Mouse (Mus musculus) CH12.LX (cell line): ENCODE results near the gene Ythdf2. TPM values are rescaled to one million over a fixed set of nuclear protein-coding genes. Genes with fewer than 3 reads are reported as not detected.
A peak's percentile ranks its signal among the peaks of the same experiment; 100 is the strongest.

Experiments
- DNase-seq: peaks from one replicate; pipeline ENCODE4 v3.0.0-alpha.2; 2013; ENCODE audit errors: extremely low read depth
- H3K27ac ChIP-seq: 2 replicates; pipeline ENCODE4 v1.5.1; 2012; ENCODE audit warnings: low read depth, mild to moderate bottlenecking, control low read depth, moderate library complexity; ENCODE audit not compliant: insufficient read depth
- H3K27me3 ChIP-seq: replicated peaks from 2 replicates; pipeline ENCODE3; 2012; ENCODE audit warnings: inconsistent platforms
- H3K36me3 ChIP-seq, 2 experiments: replicated peaks in 1 of 2; 2 replicates each; pipeline versions ENCODE3 to v1.6.1; 2012; ENCODE audit warnings: inconsistent platforms in 1 of 2, low read length in 1 of 2, mild to moderate bottlenecking in 1 of 2, mixed read lengths in 1 of 2, moderate library complexity in 1 of 2; ENCODE audit not compliant: control insufficient read depth in 1 of 2, insufficient read depth in 1 of 2
- H3K4me1 ChIP-seq, 2 experiments: 2 replicates each; pipeline ENCODE4 v1.6.1; 2012; ENCODE audit warnings: inconsistent platforms in 1 of 2, moderate library complexity in 1 of 2; ENCODE audit not compliant: insufficient read depth in 2 of 2, control insufficient read depth in 1 of 2
- H3K4me2 ChIP-seq: 2 replicates; pipeline ENCODE4 v1.6.1; 2012; ENCODE audit warnings: low read depth, mild to moderate bottlenecking, control low read depth; ENCODE audit not compliant: poor library complexity, insufficient read depth, severe bottlenecking
- H3K4me3 ChIP-seq, 3 experiments: fragments of 150-350 bp in 1 of 3; sonication (generic) in 1 of 3; replicated peaks in 1 of 3; 2 replicates each; pipeline versions ENCODE3 to v1.5.1; 2011 to 2012; ENCODE audit warnings: low read depth in 2 of 3, low read length in 2 of 3, mild to moderate bottlenecking in 2 of 3, moderate library complexity in 2 of 3, control low read depth in 1 of 3, improper control_type of control experiment in 1 of 3, inconsistent platforms in 1 of 3, mixed read lengths in 1 of 3; ENCODE audit not compliant: poor library complexity in 1 of 3
- H3K79me2 ChIP-seq: replicated peaks from 2 replicates; pipeline ENCODE4 v1.6.1; 2012; ENCODE audit warnings: mild to moderate bottlenecking, moderate library complexity; ENCODE audit not compliant: control insufficient read depth, poor library complexity, insufficient read depth, severe bottlenecking; ENCODE audit errors: extremely low read depth
- H3K9ac ChIP-seq: 2 replicates; pipeline ENCODE4 v1.6.1; 2012; ENCODE audit warnings: low read depth, mild to moderate bottlenecking, control low read depth, moderate library complexity; ENCODE audit not compliant: insufficient read depth
- H3K9me3 ChIP-seq: replicated peaks from 2 replicates; pipeline ENCODE3; 2012; ENCODE audit warnings: low read length, inconsistent platforms, mixed read lengths
- BHLHE40 ChIP-seq: IDR thresholded peaks from 2 replicates; pipeline ENCODE4 v1.6.1; 2011; ENCODE audit warnings: mild to moderate bottlenecking, low read depth, low read length, improper control_type of control experiment
- CHD1 ChIP-seq: IDR thresholded peaks from 2 replicates; pipeline ENCODE4 v1.6.1; 2012; ENCODE audit warnings: low read depth, low read length, improper control_type of control experiment, inconsistent platforms
- CHD2 ChIP-seq: IDR thresholded peaks from 2 replicates; pipeline ENCODE4 v1.6.1; 2011; ENCODE audit warnings: low read length, improper control_type of control experiment
- CTCF ChIP-seq, 2 experiments: IDR thresholded peaks in 1 of 2; conservative IDR thresholded peaks in 1 of 2; 2 replicates each; pipeline ENCODE4 v1.5.1; 2011 to 2012; ENCODE audit warnings: low read depth in 2 of 2, low read length in 2 of 2, improper control_type of control experiment in 1 of 2, inconsistent platforms in 1 of 2, mild to moderate bottlenecking in 1 of 2, moderate library complexity in 1 of 2
- E2F4 ChIP-seq: IDR thresholded peaks from 2 replicates; pipeline ENCODE4 v1.6.1; 2011; ENCODE audit warnings: low read depth, low read length, improper control_type of control experiment; ENCODE audit not compliant: insufficient replicate concordance
- EP300 ChIP-seq: IDR thresholded peaks from 2 replicates; pipeline ENCODE4 v1.6.1; 2011; ENCODE audit warnings: low read length, improper control_type of control experiment
- HCFC1 ChIP-seq: IDR thresholded peaks from 2 replicates; pipeline ENCODE4 v1.6.1; 2012; ENCODE audit warnings: low read depth, mild to moderate bottlenecking, inconsistent platforms, low read length, improper control_type of control experiment
- IRF4 ChIP-seq: IDR thresholded peaks from 2 replicates; pipeline ENCODE4 v1.6.1; 2014; ENCODE audit warnings: low read depth, mild to moderate bottlenecking, inconsistent platforms, low read length, improper control_type of control experiment
- JUN ChIP-seq: IDR thresholded peaks from 2 replicates; pipeline ENCODE4 v1.6.1; 2011; ENCODE audit warnings: low read depth, mild to moderate bottlenecking, low read length, improper control_type of control experiment, moderate library complexity; ENCODE audit not compliant: insufficient read depth
- JUND ChIP-seq: conservative IDR thresholded peaks from 2 replicates; pipeline ENCODE4 v1.6.1; 2011; ENCODE audit warnings: low read depth, low read length, improper control_type of control experiment
- KAT2A ChIP-seq: IDR thresholded peaks from 2 replicates; pipeline ENCODE4 v1.6.1; 2012; ENCODE audit warnings: low read length, improper control_type of control experiment, inconsistent platforms; ENCODE audit not compliant: insufficient replicate concordance
- MAFK ChIP-seq: IDR thresholded peaks from 2 replicates; pipeline ENCODE4 v1.6.1; 2011; ENCODE audit warnings: low read length, improper control_type of control experiment; ENCODE audit not compliant: insufficient replicate concordance
- MAX ChIP-seq: IDR thresholded peaks from 2 replicates; pipeline ENCODE4 v1.6.1; 2011; ENCODE audit warnings: low read length, improper control_type of control experiment
- MAZ ChIP-seq: IDR thresholded peaks from 2 replicates; pipeline ENCODE4 v1.6.1; 2012; ENCODE audit warnings: low read depth, mild to moderate bottlenecking, inconsistent platforms, low read length, improper control_type of control experiment, moderate library complexity
- MXI1 ChIP-seq: IDR thresholded peaks from 2 replicates; pipeline ENCODE4 v1.6.1; 2011; ENCODE audit warnings: mild to moderate bottlenecking, low read depth, low read length, improper control_type of control experiment
- MYC ChIP-seq: IDR thresholded peaks from 2 replicates; pipeline ENCODE4 v1.6.1; 2011; ENCODE audit warnings: low read depth, mild to moderate bottlenecking, improper control_type of control experiment, low read length
- NELFE ChIP-seq: IDR thresholded peaks from 2 replicates; pipeline ENCODE4 v1.6.1; 2011; ENCODE audit warnings: low read depth, low read length, improper control_type of control experiment
- NRF1 ChIP-seq: IDR thresholded peaks from 2 replicates; pipeline ENCODE4 v1.6.1; 2014; ENCODE audit warnings: low read depth, mild to moderate bottlenecking, inconsistent platforms, low read length, improper control_type of control experiment, moderate library complexity
- POLR2A ChIP-seq: IDR thresholded peaks from 2 replicates; pipeline ENCODE4 v1.6.1; 2011; ENCODE audit warnings: low read depth, mild to moderate bottlenecking, improper control_type of control experiment, low read length
- POLR2AphosphoS2 ChIP-seq: IDR thresholded peaks from 2 replicates; pipeline ENCODE4 v1.6.1; 2011; ENCODE audit warnings: low read depth, low read length, improper control_type of control experiment
- RAD21 ChIP-seq: IDR thresholded peaks from 2 replicates; pipeline ENCODE4 v1.6.1; 2011; ENCODE audit warnings: low read depth, mild to moderate bottlenecking, low read length, improper control_type of control experiment, moderate library complexity
- RCOR1 ChIP-seq: conservative IDR thresholded peaks from 2 replicates; pipeline ENCODE4 v1.6.1; 2012; ENCODE audit warnings: low read depth, mild to moderate bottlenecking, inconsistent platforms, low read length, improper control_type of control experiment
- SIN3A ChIP-seq: IDR thresholded peaks from 2 replicates; pipeline ENCODE4 v1.6.1; 2012; ENCODE audit warnings: low read length, improper control_type of control experiment, inconsistent platforms
- SMC3 ChIP-seq: IDR thresholded peaks from 2 replicates; pipeline ENCODE4 v1.6.1; 2011; ENCODE audit warnings: low read depth, low read length, improper control_type of control experiment
- TBP ChIP-seq: conservative IDR thresholded peaks from 2 replicates; pipeline ENCODE4 v1.6.1; 2011; ENCODE audit warnings: low read depth, low read length, improper control_type of control experiment
- ZMIZ1 ChIP-seq: IDR thresholded peaks from 2 replicates; pipeline ENCODE4 v1.6.1; 2012; ENCODE audit warnings: low read depth, mild to moderate bottlenecking, inconsistent platforms, low read length, improper control_type of control experiment
- ZNF384 ChIP-seq: IDR thresholded peaks from 2 replicates; pipeline ENCODE4 v1.6.1; 2012; ENCODE audit warnings: low read depth, low read length, improper control_type of control experiment, inconsistent platforms
- dilution Hi-C: fragments of 300-500 bp; cut with MboI; formaldehyde crosslinking; loops from 2 replicates; pipeline ENCODE4 v1.14.3; 2020; ENCODE audit warnings: low sequenced_read_pairs; ENCODE audit not compliant: extremely low pct_unique_long_range_greater_than_20kb, extremely low pct_ligation_motif_present
- in situ Hi-C: fragments of 300-500 bp; cut with MboI; formaldehyde crosslinking; loops from 3 replicates; pipeline ENCODE4 v1.14.3; 2019; ENCODE audit warnings: low sequenced_read_pairs, low pct_ligation_motif_present, low pct_unique_long_range_greater_than_20kb, mixed read lengths
- polyA plus RNA-seq: library from polyadenylated mRNA; unstranded; fragments of >175 nt; gene quantifications from 2 replicates; pipeline ENCODE4 v1.2.1, GENCODE M21; 2012; ENCODE audit warnings: low read depth; ENCODE audit not compliant: insufficient read length
- total RNA-seq, 2 experiments: library from RNA; depleted of rRNA; stranded (reverse); fragments of 300-350 nt in 1 of 2; fragments of >200 nt in 1 of 2; gene quantifications; 2 replicates each; pipeline ENCODE4 v1.2.3; 2012 to 2014

The Ythdf2 gene
- total and polyA plus RNA-seq, 3 experiments: 51.6 to 78.3 (median 56.5) TPM

DNA sequence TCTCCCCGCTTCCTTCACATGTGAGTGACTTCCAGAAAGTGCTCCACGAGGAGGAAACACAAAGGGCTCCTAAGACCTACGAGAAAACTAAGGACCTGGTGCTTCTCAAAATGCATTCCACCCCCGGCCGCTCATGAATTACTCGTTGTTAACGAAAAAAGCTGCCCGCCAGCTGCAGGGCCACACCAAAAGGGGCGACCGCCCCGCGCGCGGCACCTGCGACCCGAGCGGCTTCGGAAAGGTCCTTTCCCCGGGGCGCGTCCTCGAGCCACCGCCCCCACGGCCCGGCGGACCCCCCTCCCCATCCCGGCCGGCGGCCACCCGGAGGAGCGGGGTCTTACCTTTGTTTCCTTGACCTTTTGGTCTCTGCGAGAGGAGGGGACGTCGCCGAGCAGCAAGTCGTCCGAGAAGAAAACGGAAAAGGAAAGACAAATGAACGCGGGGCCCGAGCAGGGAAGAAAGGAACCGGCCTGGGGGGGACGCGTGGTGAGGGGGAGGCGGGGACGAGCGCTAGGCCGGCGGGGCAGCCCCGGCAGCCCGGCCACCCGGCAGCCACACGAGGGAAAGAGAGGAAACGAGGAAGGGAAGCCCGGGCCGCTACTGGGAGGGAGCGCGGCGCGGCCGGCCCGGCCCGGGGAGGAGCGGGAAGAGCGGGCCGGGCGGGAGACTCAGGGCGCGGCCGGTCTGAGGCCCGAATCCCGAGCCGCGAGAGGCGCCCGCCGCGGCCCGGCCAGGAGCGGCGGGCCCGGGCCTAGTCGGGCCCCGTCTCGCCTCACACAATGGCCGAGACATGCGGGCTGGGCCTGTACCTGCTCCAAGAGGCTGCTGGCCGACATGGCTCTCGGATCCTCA lies 786 bp downstream of the Ythdf2 start (continued):
- TF ChIP-seq POLR2AphosphoS2 (no peak; the same call in 1 of the 2 replicates), CHD1 (0 out of 2 replicates have a peak, but pooled peaks have one; percentile 20)

DNA sequence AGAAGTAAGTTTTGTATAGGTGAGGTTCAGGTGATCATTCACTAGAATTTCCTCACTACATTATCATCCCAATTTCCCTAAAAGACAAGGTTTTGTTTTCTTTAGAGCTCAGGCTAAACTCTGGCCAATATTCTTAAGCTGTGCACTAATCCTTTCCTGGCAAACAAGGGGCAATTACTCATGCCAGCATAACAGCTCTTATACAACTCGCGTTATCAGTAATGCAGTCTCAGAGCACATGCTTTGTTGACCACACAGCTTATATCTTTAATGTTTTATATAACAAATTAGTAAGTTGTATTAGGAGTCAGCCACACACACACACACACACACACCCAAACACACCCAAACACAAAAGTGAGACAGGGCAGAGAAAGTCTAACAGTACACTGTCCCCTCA lies 1.8 kb downstream of the Ythdf2 start:
- Histone ChIP-seq H3K36me3 (peaks cover 17 to 48% of the 10 kb centered on the region in 2 experiments), H3K4me3 (peak overlapping the region; percentile 72 to 94 (median 81)), H3K9ac (peak overlapping the region; percentile 97), H3K27me3 (no peaks in the 10 kb centered on the region), H3K4me2 (peak overlapping the region; percentile 60), H3K9me3 (no peaks in the 10 kb centered on the region), H3K79me2 (peaks cover 60% of the 10 kb centered on the region), H3K4me1 (peaks cover 8 to 49% of the 10 kb centered on the region in 2 experiments), H3K27ac (no peak overlapping the region)
- dilution Hi-C loops (no loop called here), in situ Hi-C loops (no loop called here)
- no peak for DNase-seq
- TF ChIP-seq BHLHE40 (no peak), KAT2A (no peak), MAZ (no peak), POLR2AphosphoS2 (no peak), IRF4 (0 out of 2 replicates have a peak, but pooled peaks have one; percentile 11), RAD21 (no peak), MAFK (no peak), CHD1 (0 out of 2 replicates have a peak, but pooled peaks have one; percentile 15), CHD2 (0 out of 2 replicates have a peak, but pooled peaks have one; percentile 24), MYC (no peak), CTCF (conservative IDR thresholded peaks at IDR 0.05 in 1 of 2, IDR thresholded peaks at IDR 0.05 in 1 of 2; ENCODE audit: low read depth in 2 of 2, low read length in 2 of 2) (no peak), JUN (no peak), JUND (no peak), POLR2A (no peak), E2F4 (no peak)

GRCm38 (mm10) chr4:132209299-132209698 lies 2.8 kb downstream of the Ythdf2 start:
- Histone ChIP-seq H3K9me3 (no peaks in the 10 kb centered on the region), H3K27ac (no peak overlapping the region), H3K4me1 (peaks cover 4 to 42% of the 10 kb centered on the region in 2 experiments), H3K9ac (peak overlapping the region; percentile 42; the same call in 1 of the 2 replicates), H3K4me2 (peak overlapping the region; percentile 30; the same call in 1 of the 2 replicates), H3K4me3 (no peak overlapping the region), H3K79me2 (peaks cover 71% of the 10 kb centered on the region), H3K36me3 (peaks cover 27 to 57% of the 10 kb centered on the region in 2 experiments), H3K27me3 (no peaks in the 10 kb centered on the region)
- dilution Hi-C loops (no loop called here), in situ Hi-C loops (no loop called here)
- no peak for TF ChIP-seq NELFE
- TF ChIP-seq SMC3: no peak
- TF ChIP-seq MAX: no peak
- no peak for TF ChIP-seq KAT2A
- TF ChIP-seq CHD2: no peak
- TF ChIP-seq BHLHE40: no peak
- no peak for TF ChIP-seq HCFC1
- TF ChIP-seq ZNF384: no peak
- TF ChIP-seq EP300: no peak
- no peak for TF ChIP-seq RAD21
- TF ChIP-seq ZMIZ1: no peak
- no peak for TF ChIP-seq MXI1
- no peak for TF ChIP-seq RCOR1
- no peak for TF ChIP-seq TBP
- TF ChIP-seq JUND: no peak
- TF ChIP-seq MAZ: no peak
- no peak for TF ChIP-seq NRF1
- TF ChIP-seq SIN3A: no peak
- DNase-seq: no peak
